Mouse (Mus musculus) myocyte (in vitro differentiated cells): ENCODE measurements around the gene Tanc1.

Experiments
- CEBPB ChIP-seq: IDR thresholded peaks from 2 replicates; pipeline ENCODE4 v1.6.1; 2011; ENCODE audit warnings: mild to moderate bottlenecking, moderate library complexity; ENCODE audit not compliant: poor library complexity, insufficient read depth, severe bottlenecking
- E2F4 ChIP-seq: IDR thresholded peaks from one replicate; pipeline ENCODE4 v1.6.1; 2011; ENCODE audit warnings: mild to moderate bottlenecking, control low read depth, moderate library complexity; ENCODE audit not compliant: insufficient read depth
- MAX ChIP-seq: IDR thresholded peaks from one replicate; pipeline ENCODE4 v1.6.1; 2011; ENCODE audit warnings: low read depth, mild to moderate bottlenecking, control low read depth
- MYOD1 ChIP-seq, 3 experiments: IDR thresholded peaks; one replicate each; pipeline ENCODE4 v1.6.1; 2011; ENCODE audit warnings: control low read depth in 2 of 3, low read depth in 2 of 3, mild to moderate bottlenecking in 2 of 3, moderate library complexity in 1 of 3; ENCODE audit not compliant: insufficient read length in 2 of 3, control insufficient read depth in 1 of 3
- POLR2A ChIP-seq: IDR thresholded peaks from one replicate; pipeline ENCODE4 v1.6.1; 2011; ENCODE audit warnings: low read depth, mild to moderate bottlenecking, control low read depth, moderate library complexity; ENCODE audit not compliant: insufficient read length
- POLR2AphosphoS2 ChIP-seq: IDR thresholded peaks from one replicate; pipeline ENCODE4 v1.6.1; 2011; ENCODE audit warnings: low read depth, control low read depth; ENCODE audit not compliant: insufficient read length
- REST ChIP-seq: IDR thresholded peaks from one replicate; pipeline ENCODE4 v1.6.1; 2011; ENCODE audit warnings: mild to moderate bottlenecking, control low read depth, moderate library complexity; ENCODE audit not compliant: insufficient read depth, insufficient read length
- SRF ChIP-seq: IDR thresholded peaks from one replicate; pipeline ENCODE4 v1.6.1; 2011; ENCODE audit warnings: low read depth; ENCODE audit not compliant: control insufficient read depth, insufficient read length
- TCF12 ChIP-seq: IDR thresholded peaks from one replicate; pipeline ENCODE4 v1.6.1; 2011; ENCODE audit warnings: mild to moderate bottlenecking, control low read depth; ENCODE audit not compliant: poor library complexity, insufficient read depth, severe bottlenecking
- TCF3 ChIP-seq: IDR thresholded peaks from one replicate; pipeline ENCODE4 v1.6.1; 2011; ENCODE audit warnings: low read depth, control low read depth; ENCODE audit not compliant: insufficient read length
- USF1 ChIP-seq: IDR thresholded peaks from one replicate; pipeline ENCODE4 v1.6.1; 2011; ENCODE audit warnings: low read depth, mild to moderate bottlenecking, control low read depth, moderate library complexity

GRCm38 (mm10) chr2:59645515-59645914 is 33.7 kb downstream of the Tanc1 start:
- TF ChIP-seq TCF12 (no peak), POLR2A (no peak), MAX (no peak), E2F4 (no peak), CEBPB (no peak), MYOD1 (IDR thresholded peaks at IDR 0.05; ENCODE audit: control insufficient read depth in 1 of 3, insufficient read length in 2 of 3, low read depth in 2 of 3) (no peak), POLR2AphosphoS2 (no peak), TCF3 (no peak), USF1 (no peak), REST (no peak), SRF (no peak)
